Mouse (Mus musculus) kidney, adult 2 months (tissue): ENCODE results near the gene Ttc28. TPM values are rescaled to one million over a fixed set of nuclear protein-coding genes. Genes with fewer than 3 reads are reported as not detected.

ENCODE experiments used
- DNase-seq: peaks from one replicate; pipeline ENCODE4 v3.0.0; 2021
- H3K27ac ChIP-seq: fragments of 200-500 bp; 2 replicates; pipeline ENCODE4 v1.5.1; 2012; ENCODE audit warnings: low read depth, low read length, control low read depth, inconsistent platforms; ENCODE audit not compliant: insufficient read depth
- H3K27me3 ChIP-seq: fragments of 200-500 bp; replicated peaks from 2 replicates; pipeline ENCODE4 v1.6.1; 2012; ENCODE audit warnings: mild to moderate bottlenecking, moderate library complexity, low read length, inconsistent platforms; ENCODE audit not compliant: control insufficient read depth, insufficient read depth
- H3K36me3 ChIP-seq: fragments of 200-500 bp; 2 replicates; pipeline ENCODE4 v1.6.1; 2012; ENCODE audit warnings: mild to moderate bottlenecking, moderate library complexity, low read length, inconsistent platforms; ENCODE audit not compliant: control insufficient read depth, insufficient read depth
- H3K4me1 ChIP-seq: fragments of 200-500 bp; 2 replicates; pipeline ENCODE4 v1.6.1; 2011; ENCODE audit warnings: low read length; ENCODE audit not compliant: control insufficient read depth, insufficient read depth
- H3K4me3 ChIP-seq: fragments of 200-500 bp; 2 replicates; pipeline ENCODE4 v1.5.1; 2011; ENCODE audit warnings: mild to moderate bottlenecking, low read depth, low read length, control low read depth; ENCODE audit not compliant: insufficient read depth
- CTCF ChIP-seq: fragments of 200-500 bp; conservative IDR thresholded peaks from 2 replicates; pipeline ENCODE4 v1.5.1; 2011; ENCODE audit warnings: low read depth, mild to moderate bottlenecking, control low read depth, low read length, moderate library complexity, mixed read lengths; ENCODE audit not compliant: insufficient read depth, insufficient read length
- POLR2A ChIP-seq: fragments of 200-500 bp; IDR thresholded peaks from one replicate; pipeline ENCODE4 v1.6.1; 2011; ENCODE audit warnings: low read depth, low read length, control low read depth
- WGBS: fragments of 180-500 bp; shearing (Covaris S2); methylation state at CpG from one replicate; pipeline ENCODE4 v1.1.7; 2018; 5-methylcytosine and 5-hydroxymethylcytosine counted together
- polyA plus RNA-seq: library from polyadenylated mRNA; depleted of rRNA; stranded (reverse); fragments of >200 nt; gene quantifications from 2 replicates; pipeline ENCODE4 v1.2.3, GENCODE M21; 2012

Gene Ttc28
- polyA plus RNA-seq, 1 experiment = 6.6 TPM

GRCm38 (mm10) chr5:111111378-111111777, 231.8 kb downstream of the Ttc28 start:
- DNase-seq = no peak
- H3K4me1 ChIP-seq = peaks cover 21% of the 10 kb centered on the region
- no peaks in the 10 kb centered on the region for H3K36me3 ChIP-seq
- TF ChIP-seq CTCF (no peak), POLR2A (no peak)
- no peaks in the 10 kb centered on the region for H3K27me3 ChIP-seq
- WGBS = 60% methylated on average over 6 of the region's 6 CpGs
- H3K4me3 ChIP-seq = no peak overlapping the region
- no peak overlapping the region for H3K27ac ChIP-seq

- H3K27me3 ChIP-seq = no peaks in the 10 kb centered on the region
- H3K4me3 ChIP-seq = no peak overlapping the region
- 56% methylated on average over 7 of the region's 7 CpGs for WGBS
- peaks cover 26% of the 10 kb centered on the region for H3K4me1 ChIP-seq
- peak overlapping the region; percentile 89 for H3K27ac ChIP-seq
- no peak for TF ChIP-seq CTCF
- no peak for TF ChIP-seq POLR2A
- H3K36me3 ChIP-seq = no peaks in the 10 kb centered on the region
- no peak for DNase-seq
These were observed 233.6 kb downstream of the Ttc28 start for GRCm38 (mm10) chr5:111113183-111113582.

GRCm38 (mm10) chr5:111113694-111114375, 234.2 kb downstream of the Ttc28 start:
- H3K4me3 ChIP-seq = no peak overlapping the region
- 46% methylated on average over 8 of the region's 8 CpGs for WGBS

GRCm38 (mm10) chr5:111114597-111114996, 235.0 kb downstream of the Ttc28 start:
- Histone ChIP-seq H3K4me1 (peaks cover 26% of the 10 kb centered on the region), H3K36me3 (no peaks in the 10 kb centered on the region), H3K4me3 (no peak overlapping the region), H3K27ac (no peak overlapping the region; the same call in 1 of the 2 replicates), H3K27me3 (no peaks in the 10 kb centered on the region)
- TF ChIP-seq CTCF = no peak
- TF ChIP-seq POLR2A = no peak
- 76% methylated on average over 10 of the region's 10 CpGs for WGBS
- DNase-seq = no peak

More at GRCm38 (mm10) chr5:111113694-111114375, 234.2 kb downstream of the Ttc28 start:
- H3K27me3 ChIP-seq = no peaks in the 10 kb centered on the region
- DNase-seq = peak; percentile 91
- no peak for TF ChIP-seq CTCF
- TF ChIP-seq POLR2A = no peak
- H3K36me3 ChIP-seq = no peaks in the 10 kb centered on the region
- H3K4me1 ChIP-seq = peaks cover 26% of the 10 kb centered on the region
- peak overlapping the region; percentile 89; the same call in 1 of the 2 replicates for H3K27ac ChIP-seq

- no peak overlapping the region for H3K4me3 ChIP-seq
- peak overlapping the region; percentile 76 for H3K27ac ChIP-seq
- 31% methylated on average over 15 of the region's 15 CpGs for WGBS
- H3K36me3 ChIP-seq = no peaks in the 10 kb centered on the region
- H3K4me1 ChIP-seq = peaks cover 26% of the 10 kb centered on the region
- TF ChIP-seq CTCF (no peak), POLR2A (no peak)
- no peaks in the 10 kb centered on the region for H3K27me3 ChIP-seq
- DNase-seq = peak; percentile 60
These were observed 236.1 kb downstream of the Ttc28 start for GRCm38 (mm10) chr5:111115519-111116350.

GRCm38 (mm10) chr5:111119805-111120204, 240.2 kb downstream of the Ttc28 start:
- WGBS = 76% methylated on average over 3 of the region's 3 CpGs
- no peak overlapping the region for H3K27ac ChIP-seq
- H3K4me3 ChIP-seq = no peak overlapping the region
- no peak for DNase-seq
- no peaks in the 10 kb centered on the region for H3K27me3 ChIP-seq
- H3K4me1 ChIP-seq = peaks cover 15% of the 10 kb centered on the region
- no peaks in the 10 kb centered on the region for H3K36me3 ChIP-seq
- TF ChIP-seq CTCF (no peak), POLR2A (no peak)

GRCm38 (mm10) chr5:111120298-111120697, 240.7 kb downstream of the Ttc28 start:
- no peak overlapping the region for H3K27ac ChIP-seq
- H3K4me3 ChIP-seq = no peak overlapping the region
- WGBS = 75% methylated on average over 7 of the region's 7 CpGs
- H3K4me1 ChIP-seq = peaks cover 12% of the 10 kb centered on the region
- H3K27me3 ChIP-seq = no peaks in the 10 kb centered on the region
- TF ChIP-seq CTCF = no peak
- TF ChIP-seq POLR2A = no peak
- H3K36me3 ChIP-seq = no peaks in the 10 kb centered on the region
- no peak for DNase-seq
